Mouse (Mus musculus) kidney, postnatal 14 days (tissue): ENCODE measurements around the gene Slc30a9.

Experiments
- DNase-seq: peaks from one replicate; pipeline ENCODE4 v3.0.0; 2022; ENCODE audit warnings: mixed read lengths

Slc30a9 gene

DNA sequence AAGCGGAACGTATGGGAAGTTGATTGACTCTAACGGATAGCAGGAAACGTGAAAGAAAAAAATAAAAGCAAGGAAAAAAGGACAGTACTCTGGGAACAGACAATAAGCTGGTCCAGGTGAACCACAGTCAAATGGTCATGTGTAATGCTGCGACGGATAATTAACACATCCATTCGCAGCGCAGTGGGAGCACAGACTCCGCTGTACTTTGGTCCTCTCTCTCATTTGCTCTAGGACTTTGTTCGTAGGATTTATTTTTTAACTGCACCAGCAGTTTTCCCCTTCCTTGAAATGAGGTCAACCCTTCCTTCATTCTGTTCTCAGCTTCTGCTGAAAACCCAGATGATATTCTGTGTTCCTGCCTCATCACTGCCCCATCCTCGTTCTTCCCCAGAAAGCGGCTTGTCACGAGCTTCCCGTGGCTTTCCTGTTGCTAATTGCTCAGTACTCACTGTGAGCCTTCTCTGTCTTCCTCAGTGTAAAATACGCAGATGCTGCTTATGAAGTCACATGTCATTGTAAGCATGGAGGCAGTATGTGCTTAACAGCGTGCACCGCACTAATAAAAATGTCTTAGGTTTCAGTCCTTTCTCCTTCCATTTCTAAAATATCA lies 15.0 kb downstream of the Slc30a9 start:
- DNase-seq = peak; percentile 64

DNA sequence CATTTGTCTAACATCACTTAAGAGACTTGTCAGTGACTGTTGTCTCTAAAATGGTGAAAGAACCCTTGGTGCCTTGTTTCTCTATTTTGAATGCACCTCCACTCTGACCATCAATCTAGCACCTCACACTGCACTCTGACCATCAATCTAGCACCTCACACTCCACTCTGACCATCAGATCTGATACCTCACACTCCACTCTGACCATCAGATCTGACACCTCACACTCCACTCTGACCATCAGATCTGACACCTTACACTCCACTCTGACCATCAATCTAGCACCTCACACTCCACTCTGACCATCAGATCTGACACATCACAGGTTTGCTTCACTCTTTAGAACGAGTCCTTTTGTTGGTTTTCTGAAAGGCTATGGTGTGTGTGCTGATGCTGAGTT lies 17.3 kb downstream of the Slc30a9 start:
- no peak for DNase-seq

DNA sequence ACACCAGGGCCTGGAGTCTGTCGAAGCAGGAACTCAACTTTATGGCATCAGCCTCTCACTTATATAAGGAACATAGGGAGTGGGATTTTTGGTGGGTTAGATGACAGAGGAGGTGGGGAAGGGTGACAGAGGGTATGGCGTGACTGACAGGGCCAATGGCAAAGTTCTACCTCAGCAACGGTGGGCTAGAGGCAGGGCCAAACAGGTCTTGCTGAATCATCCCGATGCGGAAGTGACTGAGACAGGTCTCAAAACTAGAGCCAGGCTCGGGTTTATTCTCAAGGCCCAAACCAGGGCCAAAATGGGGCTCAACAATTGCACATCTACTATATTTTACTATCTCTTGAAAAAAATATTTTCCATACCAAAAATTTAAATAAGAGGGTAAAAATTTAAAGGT lies 34.1 kb downstream of the Slc30a9 start:
- DNase-seq = no peak

DNA sequence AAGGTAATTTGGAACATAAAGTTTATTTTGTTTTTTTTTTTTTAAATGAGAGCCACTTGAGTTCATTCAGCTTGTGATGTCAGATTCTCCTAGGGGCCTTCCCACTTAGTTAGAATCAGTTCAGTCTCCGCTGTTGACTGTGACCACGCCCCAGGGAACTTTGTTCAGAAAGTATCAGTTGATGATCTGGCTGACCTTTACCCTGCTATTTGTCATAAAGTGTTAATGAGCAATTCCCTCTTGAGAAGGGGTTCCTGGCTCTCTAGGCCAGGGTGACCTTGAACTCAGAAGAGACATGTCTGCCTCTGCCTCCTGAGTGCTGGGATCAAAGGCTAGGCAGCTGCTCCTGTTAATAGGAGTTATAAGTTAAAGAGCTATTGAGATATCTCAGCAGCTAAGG lies 40.3 kb downstream of the Slc30a9 start:
- DNase-seq = no peak

DNA sequence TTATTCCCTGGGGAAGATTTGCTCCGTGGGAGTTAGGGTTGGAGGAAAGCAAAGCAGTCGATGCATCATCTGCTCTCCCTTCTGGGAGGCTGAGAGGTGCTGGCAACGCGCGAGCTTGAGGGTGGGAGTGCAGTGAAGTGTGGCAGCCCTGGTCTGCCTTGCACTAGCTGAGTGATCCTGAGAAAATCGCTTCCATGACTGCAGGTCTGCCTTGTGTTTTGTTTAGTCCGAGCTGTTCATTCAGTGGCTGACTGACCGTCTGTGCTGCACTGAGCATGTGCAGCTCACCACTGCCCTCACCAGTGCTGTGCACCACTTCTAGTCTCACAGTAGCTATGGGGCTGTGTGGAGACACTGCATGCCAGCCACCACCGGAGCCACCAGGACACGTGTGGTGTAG lies 42.2 kb downstream of the Slc30a9 start:
- no peak for DNase-seq

GRCm38 (mm10) chr5:67362316-67362715 lies 55.6 kb downstream of the Slc30a9 start:
- DNase-seq = no peak

DNA sequence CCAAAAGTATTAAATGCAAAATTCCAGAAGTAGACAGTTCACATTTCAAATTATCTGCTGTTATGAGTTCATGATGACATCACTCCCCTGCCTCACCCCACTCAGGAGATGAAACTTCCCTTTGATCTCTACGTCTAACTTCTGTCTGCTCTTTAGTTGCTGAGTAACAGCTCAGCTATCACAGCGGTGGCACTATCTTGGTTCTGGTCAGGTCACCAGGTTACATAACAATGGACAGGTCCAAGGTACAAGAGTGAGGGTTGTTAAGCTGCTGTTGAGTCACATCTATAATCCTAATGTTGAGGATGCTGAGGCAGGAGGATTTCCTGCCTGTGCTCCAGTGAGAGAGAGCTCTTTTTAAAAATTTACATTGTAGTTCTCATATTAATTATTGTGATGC lies 56.2 kb downstream of the Slc30a9 start:
- DNase-seq = no peak

- no peak for DNase-seq
Measured at GRCm38 (mm10) chr5:67377044-67377621, 70.4 kb downstream of the Slc30a9 start.

- no peak for DNase-seq
Measured at GRCm38 (mm10) chr5:67381690-67382089, 74.9 kb downstream of the Slc30a9 start.

- DNase-seq = no peak
Measured at GRCm38 (mm10) chr5:67382556-67382955, 75.8 kb downstream of the Slc30a9 start.

- DNase-seq = no peak
Measured at GRCm38 (mm10) chr5:67393951-67394350, 87.2 kb downstream of the Slc30a9 start.

GRCm38 (mm10) chr5:67395211-67395851 lies 88.6 kb downstream of the Slc30a9 start:
- no peak for DNase-seq

GRCm38 (mm10) chr5:67397186-67397585 lies 90.4 kb downstream of the Slc30a9 start:
- DNase-seq = no peak

GRCm38 (mm10) chr5:67399876-67400607 lies 93.3 kb downstream of the Slc30a9 start:
- DNase-seq = no peak

- no peak for DNase-seq
Measured at GRCm38 (mm10) chr5:67400608-67401480, 94.1 kb downstream of the Slc30a9 start.

DNA sequence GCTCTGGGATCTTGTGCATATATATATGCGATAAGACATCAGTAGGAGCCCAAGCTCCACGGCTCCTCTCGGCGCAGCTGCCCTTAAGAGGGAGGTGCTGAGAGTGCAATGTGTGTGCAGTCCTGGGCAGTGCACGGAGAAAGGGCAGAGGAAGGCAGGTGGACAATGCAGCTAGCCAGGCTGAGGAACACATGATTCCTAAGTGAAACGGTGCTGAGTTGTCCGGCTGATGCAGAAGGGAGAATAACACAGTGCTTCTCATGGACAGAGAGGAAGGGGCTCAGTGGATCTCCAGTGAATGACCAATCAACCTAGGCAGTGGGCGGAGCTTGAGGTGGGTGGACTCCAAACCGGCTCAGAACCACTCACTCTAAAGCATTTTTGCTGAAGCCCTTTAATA lies 94.9 kb downstream of the Slc30a9 start:
- peak; percentile 15 for DNase-seq

GRCm38 (mm10) chr5:67404380-67404779 lies 97.6 kb downstream of the Slc30a9 start:
- DNase-seq = no peak

DNA sequence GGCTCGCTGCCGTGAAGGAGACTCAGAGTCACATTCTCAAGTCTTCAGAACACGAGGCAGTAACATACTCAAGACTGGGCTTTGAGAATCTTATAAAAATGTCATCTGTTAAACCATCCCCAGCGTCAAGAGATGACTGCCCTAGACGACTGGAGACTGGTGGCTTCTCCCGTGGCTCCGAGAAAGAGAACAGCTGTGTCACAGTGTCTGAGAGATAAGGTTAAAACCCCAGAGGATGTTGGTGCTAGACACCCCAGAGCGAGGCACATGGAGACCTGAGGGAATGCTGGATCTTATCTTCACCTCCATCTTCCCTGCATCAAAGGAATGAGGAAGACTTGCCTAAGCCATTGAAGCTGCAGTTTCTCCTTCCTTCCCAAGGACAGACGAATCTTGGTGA lies 98.2 kb downstream of the Slc30a9 start:
- no peak for DNase-seq
